Mouse (Mus musculus) liver, embryonic 13.5 days (tissue): ENCODE measurements around the gene Nbl1. TPM values are rescaled to one million over a fixed set of nuclear protein-coding genes. Genes with fewer than 3 reads are reported as not detected.
A peak's percentile ranks its signal among the peaks of the same experiment; 100 is the strongest.

ENCODE experiments used
- ATAC-seq: fragments of 200-750 bp; cut with Nextera tagmentation; 2 replicates; pipeline ENCODE4 v1.8.0; 2017; ENCODE audit warnings: low read depth, mild to moderate bottlenecking, moderate number of reproducible peaks, moderate library complexity
- DNase-seq: peaks from one replicate; pipeline ENCODE4 v3.0.0; 2022
- H3K27ac ChIP-seq: fragments of 300-500 bp; sonication (generic); 2 replicates; pipeline ENCODE4 v1.5.1; 2015; ENCODE audit warnings: moderate library complexity, mild to moderate bottlenecking, inconsistent platforms
- H3K27me3 ChIP-seq: fragments of 300-500 bp; sonication (generic); 2 replicates; pipeline ENCODE4 v1.6.1; 2015; ENCODE audit warnings: mild to moderate bottlenecking, inconsistent platforms
- H3K36me3 ChIP-seq: fragments of 300-500 bp; sonication (generic); 2 replicates; pipeline ENCODE4 v1.6.1; 2015; ENCODE audit warnings: mild to moderate bottlenecking, inconsistent platforms
- H3K4me1 ChIP-seq: fragments of 300-500 bp; sonication (generic); replicated peaks from 2 replicates; pipeline ENCODE4 v1.6.1; 2015; ENCODE audit warnings: inconsistent platforms
- H3K4me2 ChIP-seq: fragments of 300-500 bp; sonication (generic); 2 replicates; pipeline ENCODE4 v1.6.1; 2015; ENCODE audit warnings: inconsistent platforms, mild to moderate bottlenecking, moderate library complexity
- H3K4me3 ChIP-seq: fragments of 300-500 bp; sonication (generic); replicated peaks from 2 replicates; pipeline ENCODE4 v1.5.1; 2015; ENCODE audit warnings: mild to moderate bottlenecking, inconsistent platforms
- H3K9ac ChIP-seq: fragments of 300-500 bp; sonication (generic); 2 replicates; pipeline ENCODE4 v1.6.1; 2015; ENCODE audit warnings: mild to moderate bottlenecking, inconsistent platforms
- H3K9me3 ChIP-seq: fragments of 300-500 bp; sonication (generic); replicated peaks from 2 replicates; pipeline ENCODE4 v1.6.1; 2016; ENCODE audit warnings: inconsistent platforms
- WGBS: fragments of 180-500 bp; shearing (Covaris S2); methylation state at CpG from one replicate; pipeline ENCODE4 v1.1.7; 2015; ENCODE audit not compliant: insufficient replicate concordance; 5-methylcytosine and 5-hydroxymethylcytosine counted together
- polyA plus RNA-seq: library from polyadenylated mRNA; unstranded; fragments of >200 nt; fragmentation: Nextera tagmentation; extraction: Ambion mirVana; gene quantifications from 2 replicates; pipeline ENCODE4 v1.2.1, GENCODE M21; 2015

The Nbl1 gene
- polyA plus RNA-seq, 1 experiment from 2014 or later: 2.0 TPM

DNA sequence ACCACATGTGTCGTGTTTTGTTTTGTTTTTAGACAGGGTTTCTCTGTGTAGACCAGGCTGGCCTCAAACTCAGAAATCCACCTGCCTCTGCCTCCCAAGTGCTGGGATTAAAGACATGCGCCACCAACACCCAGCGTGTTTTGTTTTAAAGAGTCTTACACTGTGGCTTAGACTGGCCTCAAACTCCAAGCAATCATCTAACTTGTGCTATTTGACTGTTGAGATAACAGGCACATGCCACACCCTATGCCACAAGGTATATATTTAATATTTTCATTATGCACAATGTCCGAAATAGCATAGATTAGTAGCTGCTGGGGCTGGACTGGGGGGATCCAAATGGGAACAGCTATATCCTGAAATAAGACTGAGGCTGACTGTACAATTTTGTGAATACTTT, 29.8 kb upstream of the Nbl1 start:
- Histone ChIP-seq H3K4me3 (no peak overlapping the region), H3K9ac (peak overlapping the region; percentile 33; the same call in 1 of the 2 replicates), H3K36me3 (peaks cover 10% of the 10 kb centered on the region), H3K27me3 (no peaks in the 10 kb centered on the region), H3K9me3 (no peaks in the 10 kb centered on the region), H3K4me2 (peak overlapping the region; percentile 42), H3K27ac (peak overlapping the region; percentile 58; the same call in 1 of the 2 replicates), H3K4me1 (peaks cover 84% of the 10 kb centered on the region)
- ATAC-seq (peak; percentile 80), DNase-seq (no peak)
- WGBS: 39% methylated on average over 4 of the region's 4 CpGs

GRCm38 (mm10) chr4:139120998-139121397, 28.2 kb upstream of the Nbl1 start:
- Histone ChIP-seq H3K9ac (no peak overlapping the region), H3K9me3 (no peaks in the 10 kb centered on the region), H3K4me1 (peaks cover 98% of the 10 kb centered on the region), H3K27me3 (no peaks in the 10 kb centered on the region), H3K36me3 (no peaks in the 10 kb centered on the region), H3K4me2 (no peak overlapping the region), H3K27ac (no peak overlapping the region), H3K4me3 (no peak overlapping the region)
- 38% methylated on average over 7 of the region's 7 CpGs for WGBS
- ATAC-seq (no peak), DNase-seq (no peak)

GRCm38 (mm10) chr4:139120281-139120814, 27.6 kb upstream of the Nbl1 start:
- H3K9me3 ChIP-seq: no peaks in the 10 kb centered on the region
- no peak overlapping the region for H3K4me3 ChIP-seq
- H3K4me2 ChIP-seq: no peak overlapping the region
- H3K27ac ChIP-seq: no peak overlapping the region
- H3K9ac ChIP-seq: no peak overlapping the region
- WGBS: 78% methylated on average over 4 of the region's 4 CpGs
- no peaks in the 10 kb centered on the region for H3K36me3 ChIP-seq
- no peaks in the 10 kb centered on the region for H3K27me3 ChIP-seq
- peaks cover 99% of the 10 kb centered on the region for H3K4me1 ChIP-seq
- ATAC-seq (no peak), DNase-seq (no peak)

DNA sequence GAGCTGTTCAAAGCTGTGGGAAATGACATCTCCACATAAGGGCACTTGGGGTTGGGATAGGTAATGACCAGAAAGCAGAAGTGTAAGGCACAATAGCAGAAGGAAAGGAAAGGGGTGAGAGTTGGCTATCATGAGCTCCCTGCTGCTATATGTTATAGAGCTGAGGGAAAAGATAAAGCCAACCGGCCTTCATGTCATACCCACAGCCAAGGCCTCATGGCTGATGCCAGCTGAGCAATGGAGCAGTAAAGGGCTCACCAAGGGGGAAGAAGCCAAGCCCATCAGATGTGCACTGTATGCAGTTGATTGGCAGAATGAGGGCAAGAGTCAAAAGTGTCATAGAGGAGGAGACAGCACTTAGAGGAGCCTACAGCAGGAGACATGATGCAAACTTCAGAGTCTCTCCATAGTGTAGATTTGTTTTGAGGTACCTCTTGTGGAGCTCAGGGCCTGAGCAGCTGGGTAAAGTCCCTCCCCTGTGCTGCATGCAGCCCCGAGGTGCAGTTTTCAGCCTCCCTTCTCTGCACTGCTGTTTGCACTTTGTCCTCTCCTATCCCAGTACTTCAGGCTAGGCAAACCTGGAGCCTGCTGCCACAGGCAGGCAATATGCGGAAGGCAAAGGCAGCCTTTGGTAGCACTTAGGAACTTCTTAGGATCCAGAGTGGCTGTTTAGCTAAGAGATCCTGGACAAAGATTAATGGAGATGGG, 23.7 kb upstream of the Nbl1 start:
- Histone ChIP-seq H3K4me2 (peak overlapping the region; percentile 23), H3K4me1 (peaks cover 98% of the 10 kb centered on the region), H3K9ac (peak overlapping the region; percentile 19; the same call in 1 of the 2 replicates), H3K27me3 (no peaks in the 10 kb centered on the region), H3K4me3 (no peak overlapping the region), H3K27ac (peak overlapping the region; percentile 82), H3K9me3 (no peaks in the 10 kb centered on the region), H3K36me3 (no peaks in the 10 kb centered on the region)
- peak; percentile 41 for DNase-seq
- peak; percentile 89 for ATAC-seq
- WGBS: 37% methylated on average over 3 of the region's 3 CpGs

- Histone ChIP-seq H3K9ac (no peak overlapping the region), H3K36me3 (no peaks in the 10 kb centered on the region), H3K4me1 (peaks cover 98% of the 10 kb centered on the region), H3K27ac (peak overlapping the region; percentile 82; the same call in 1 of the 2 replicates), H3K4me3 (no peak overlapping the region), H3K4me2 (no peak overlapping the region), H3K27me3 (no peaks in the 10 kb centered on the region), H3K9me3 (no peaks in the 10 kb centered on the region)
- no peak for ATAC-seq
- no peak for DNase-seq
- 77% methylated on average over 5 of the region's 5 CpGs for WGBS
Measured at GRCm38 (mm10) chr4:139115721-139116120, 22.9 kb upstream of the Nbl1 start.

GRCm38 (mm10) chr4:139112482-139112881, 19.7 kb upstream of the Nbl1 start:
- Histone ChIP-seq H3K4me1 (peaks cover 77% of the 10 kb centered on the region), H3K9ac (no peak overlapping the region), H3K4me2 (no peak overlapping the region), H3K4me3 (no peak overlapping the region), H3K9me3 (no peaks in the 10 kb centered on the region), H3K27ac (no peak overlapping the region; the same call in 1 of the 2 replicates), H3K27me3 (no peaks in the 10 kb centered on the region), H3K36me3 (no peaks in the 10 kb centered on the region)
- DNase-seq (no peak), ATAC-seq (no peak)
- WGBS: 62% methylated on average over 3 of the region's 3 CpGs

DNA sequence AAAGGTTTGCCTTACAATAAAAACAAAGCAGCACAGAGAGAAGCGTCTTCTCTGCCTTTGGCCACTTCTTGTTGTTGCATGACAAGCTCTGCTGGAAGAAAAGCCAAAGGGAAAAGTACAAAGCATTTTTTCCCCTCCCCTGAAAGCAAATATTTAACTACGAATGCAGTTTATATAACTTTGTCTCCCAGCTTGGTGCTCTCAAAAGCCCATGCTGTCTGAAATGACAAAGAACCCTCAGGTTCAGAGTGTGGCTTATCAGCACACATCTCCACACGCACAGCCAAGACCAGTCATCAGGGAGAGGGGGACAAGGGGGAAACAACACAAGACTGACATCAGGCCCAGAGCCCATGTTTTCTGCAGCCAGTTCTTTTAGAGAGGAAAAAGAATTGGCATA, 18.6 kb upstream of the Nbl1 start:
- peak overlapping the region; percentile 62 for H3K27ac ChIP-seq
- peaks cover 67% of the 10 kb centered on the region for H3K4me1 ChIP-seq
- peak overlapping the region; percentile 17; the same call in 1 of the 2 replicates for H3K9ac ChIP-seq
- no peak overlapping the region for H3K4me3 ChIP-seq
- 48% methylated on average over 3 of the region's 3 CpGs for WGBS
- peaks cover 5% of the 10 kb centered on the region; the same call in 1 of the 2 replicates for H3K36me3 ChIP-seq
- H3K27me3 ChIP-seq: no peaks in the 10 kb centered on the region
- no peak for DNase-seq
- no peaks in the 10 kb centered on the region for H3K9me3 ChIP-seq
- ATAC-seq: no peak
- peak overlapping the region; percentile 20; the same call in 1 of the 2 replicates for H3K4me2 ChIP-seq

DNA sequence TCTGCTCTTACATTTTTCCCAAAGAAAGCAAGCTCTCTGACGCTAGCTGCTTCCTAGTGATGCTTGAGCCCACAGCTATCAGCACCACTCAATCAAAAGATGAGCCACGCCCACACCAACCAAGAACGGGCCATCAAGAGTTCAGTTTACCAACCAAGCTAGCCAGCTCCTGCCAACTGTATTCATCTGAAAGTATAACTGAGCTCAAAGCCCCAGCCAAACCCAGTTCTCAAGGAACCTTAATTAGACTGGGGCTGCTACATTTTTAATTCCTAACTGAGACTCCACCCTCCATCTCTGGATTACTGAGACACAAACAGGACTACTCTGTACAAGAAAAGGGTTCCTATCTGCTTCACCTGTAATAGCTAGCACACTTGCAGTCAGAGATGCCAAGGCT, 18.1 kb upstream of the Nbl1 start:
- Histone ChIP-seq H3K36me3 (peaks cover 5% of the 10 kb centered on the region; the same call in 1 of the 2 replicates), H3K27ac (peak overlapping the region; percentile 62), H3K9me3 (no peaks in the 10 kb centered on the region), H3K4me1 (peaks cover 61% of the 10 kb centered on the region), H3K9ac (peak overlapping the region; percentile 17; the same call in 1 of the 2 replicates), H3K27me3 (no peaks in the 10 kb centered on the region), H3K4me2 (peak overlapping the region; percentile 20; the same call in 1 of the 2 replicates), H3K4me3 (no peak overlapping the region)
- WGBS: 13% methylated on average over 3 of the region's 3 CpGs
- DNase-seq: no peak
- no peak; the same call in 1 of the 2 replicates for ATAC-seq

DNA sequence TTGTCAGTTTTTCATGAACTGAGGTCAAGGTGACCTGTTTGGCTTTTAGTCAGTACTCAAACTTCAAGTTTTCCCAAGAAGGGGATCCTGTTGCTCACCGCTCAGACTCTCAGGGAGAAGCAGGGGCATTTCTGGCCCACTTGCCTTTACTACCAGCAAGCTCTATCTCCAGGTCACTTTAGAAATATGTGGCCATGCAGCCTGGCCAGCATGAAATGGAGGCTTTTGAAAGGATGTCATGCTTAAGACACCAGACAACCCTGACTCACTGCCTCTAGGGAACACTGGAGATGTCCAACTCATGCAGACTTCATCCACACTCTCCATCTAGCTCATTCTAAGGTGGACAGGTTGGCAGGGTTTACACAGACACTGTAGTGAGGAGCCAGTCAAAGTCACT, 12.7 kb upstream of the Nbl1 start:
- ATAC-seq: no peak
- H3K27ac ChIP-seq: no peak overlapping the region
- H3K9me3 ChIP-seq: no peaks in the 10 kb centered on the region
- WGBS: 89% methylated on average over 1 of the region's 1 CpGs
- no peak overlapping the region for H3K4me2 ChIP-seq
- DNase-seq: no peak
- peaks cover 41% of the 10 kb centered on the region for H3K36me3 ChIP-seq
- H3K27me3 ChIP-seq: no peaks in the 10 kb centered on the region
- H3K9ac ChIP-seq: no peak overlapping the region
- H3K4me1 ChIP-seq: peaks cover 9% of the 10 kb centered on the region
- H3K4me3 ChIP-seq: no peak overlapping the region

- H3K4me3 ChIP-seq: no peak overlapping the region
- H3K9me3 ChIP-seq: no peaks in the 10 kb centered on the region
- H3K27me3 ChIP-seq: 0 out of 2 replicates have a peak, but pooled peaks cover under 1% of the 10 kb centered on the region
- H3K36me3 ChIP-seq: peaks cover 36% of the 10 kb centered on the region
- H3K9ac ChIP-seq: no peak overlapping the region
- no peak overlapping the region for H3K4me2 ChIP-seq
- DNase-seq (no peak), ATAC-seq (no peak)
- no peaks in the 10 kb centered on the region for H3K4me1 ChIP-seq
- H3K27ac ChIP-seq: no peak overlapping the region
- 77% methylated on average over 6 of the region's 6 CpGs for WGBS
Measured at GRCm38 (mm10) chr4:139101546-139101945, 8.8 kb upstream of the Nbl1 start.

DNA sequence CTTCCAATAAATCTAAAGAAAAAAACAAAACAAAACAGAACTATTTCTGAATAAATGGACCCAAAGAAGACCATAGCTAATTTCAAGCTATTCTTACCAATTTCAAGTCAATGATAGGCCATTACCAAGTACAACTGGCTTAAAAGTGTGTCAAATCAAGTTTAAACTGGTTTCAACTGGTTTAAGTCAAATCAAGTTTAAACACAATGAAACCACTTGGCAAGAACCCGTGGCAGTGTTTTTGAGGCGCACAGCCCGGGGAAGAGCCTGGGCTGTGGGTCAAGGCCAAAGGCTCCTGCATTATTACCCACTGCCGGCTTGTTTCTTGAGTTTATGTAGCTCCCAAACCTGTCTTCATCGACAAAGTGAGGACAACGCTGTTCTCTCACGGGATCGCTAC, 7.5 kb upstream of the Nbl1 start:
- Histone ChIP-seq H3K9me3 (no peaks in the 10 kb centered on the region), H3K4me1 (no peaks in the 10 kb centered on the region), H3K27me3 (peaks cover 10% of the 10 kb centered on the region), H3K4me3 (no peak overlapping the region), H3K27ac (no peak overlapping the region), H3K36me3 (peaks cover 36% of the 10 kb centered on the region), H3K9ac (no peak overlapping the region), H3K4me2 (no peak overlapping the region)
- no peak for DNase-seq
- ATAC-seq: no peak
- 80% methylated on average over 8 of the region's 8 CpGs for WGBS
